ENCODE assay signal across 26 mouse cellular contexts in the genomic region with DNA sequence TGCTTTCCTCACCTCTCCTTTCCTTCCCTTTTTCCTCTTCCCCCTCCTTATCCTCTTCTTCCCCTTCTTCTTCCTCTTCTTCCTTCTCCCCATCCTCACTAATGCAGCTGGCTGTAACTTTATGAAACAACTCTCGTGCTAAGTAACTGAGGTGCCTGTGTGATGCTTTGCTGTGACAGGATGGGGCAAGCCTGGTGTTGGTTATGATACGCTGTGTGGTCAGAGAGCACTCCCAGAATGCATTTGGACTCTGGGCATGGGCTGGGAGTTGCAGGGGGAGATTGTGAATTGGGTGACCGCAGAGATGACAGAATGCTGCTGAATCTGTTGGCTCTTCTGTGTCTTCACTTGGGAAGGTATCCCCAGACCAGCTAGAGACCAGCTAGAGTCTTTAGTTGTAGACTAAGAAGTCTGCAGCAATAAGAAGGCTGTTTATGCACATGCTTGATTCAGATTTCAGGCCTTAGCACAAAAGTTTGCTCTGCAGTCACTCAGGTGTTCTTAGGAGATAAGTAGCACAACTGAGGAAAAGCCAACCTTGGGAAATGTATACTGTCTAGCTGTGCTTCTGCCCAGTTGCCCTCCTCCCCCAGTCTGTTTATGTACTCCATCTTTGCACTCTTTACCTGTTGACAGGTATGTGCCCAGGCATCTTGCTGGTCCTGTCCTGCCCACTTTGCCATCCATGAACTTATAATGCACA. TPM values are rescaled to one million over a fixed set of nuclear protein-coding genes. Genes with fewer than 3 reads are reported as not detected.
DNase-seq lines count a peak whose midpoint lies in the region; ATAC-seq and TF ChIP-seq lines count a peak whose summit lies in the region.
"Had no signal": no experiment of that assay in that cellular context is flagged by ENCODE, and none has a peak within 500 bp of the region (broad histone marks: within the 10 kb centered on the region; RNA-seq: fewer than 3 reads in every experiment).

No protein-coding gene starts in this region.

- no peak overlapping the region for H3K4me3 ChIP-seq in heart, embryonic 11.5 days (ENCODE audit: low read depth, low read length)
- no peak overlapping the region for H3K4me3 ChIP-seq in liver, embryonic 11.5 days (ENCODE audit: low read depth, low read length)
- H3K4me3 ChIP-seq in megakaryocyte, embryonic 14.5 days (replicated peaks): peak overlapping the region; percentile 85
- no peak overlapping the region for H3K4me3 ChIP-seq in intestine, postnatal 0 days (ENCODE audit: low read depth, low read length)
- H3K4me3 ChIP-seq in forebrain, embryonic 11.5 days (ENCODE audit: low read depth, low read length): no peak overlapping the region
- H3K4me3 ChIP-seq: heart, embryonic 15.5 days; lung, embryonic 15.5 days; neural tube, embryonic 15.5 days had no signal

- WGBS in heart, embryonic 11.5 days (ENCODE audit: insufficient replicate concordance): 83% methylated on average over 3 of the region's 3 CpGs
- 45% methylated on average over 3 of the region's 3 CpGs for WGBS in liver, embryonic 11.5 days
- 89% methylated on average over 3 of the region's 3 CpGs for WGBS in intestine, postnatal 0 days
- WGBS in forebrain, embryonic 11.5 days: 87% methylated on average over 3 of the region's 3 CpGs

- no peak overlapping the region for H3K27ac ChIP-seq in heart, embryonic 11.5 days (ENCODE audit: low read depth, low read length)
- H3K27ac ChIP-seq in liver, embryonic 11.5 days (ENCODE audit: low read depth, low read length): no peak overlapping the region; the same call in 1 of the 2 replicates
- H3K27ac ChIP-seq in intestine, postnatal 0 days (ENCODE audit: low read depth, low read length): no peak overlapping the region
- H3K27ac ChIP-seq in forebrain, embryonic 11.5 days (ENCODE audit: low read depth, low read length): no peak overlapping the region
- H3K27ac ChIP-seq: heart, embryonic 15.5 days; hindbrain, embryonic 14.5 days; kidney, postnatal 0 days; lung, embryonic 15.5 days; neural tube, embryonic 15.5 days had no signal

- no peak for TF ChIP-seq CTCF in intestine, postnatal 0 days (IDR thresholded peaks at IDR 0.05; ENCODE audit: low read depth)

- H3K27me3 ChIP-seq in heart, embryonic 11.5 days (ENCODE audit: control insufficient read depth, insufficient read depth, low read length): no peaks in the 10 kb centered on the region
- no peaks in the 10 kb centered on the region for H3K27me3 ChIP-seq in liver, embryonic 11.5 days (replicated peaks; ENCODE audit: control insufficient read depth, insufficient read depth, low read length)
- no peaks in the 10 kb centered on the region for H3K27me3 ChIP-seq in megakaryocyte, embryonic 14.5 days (replicated peaks)
- H3K27me3 ChIP-seq in intestine, postnatal 0 days (replicated peaks; ENCODE audit: control insufficient read depth, insufficient read depth, low read length): no peaks in the 10 kb centered on the region
- H3K27me3 ChIP-seq in forebrain, embryonic 11.5 days (ENCODE audit: control insufficient read depth, insufficient read depth, low read length): no peaks in the 10 kb centered on the region
- H3K27me3 ChIP-seq: heart, embryonic 15.5 days; lung, embryonic 15.5 days; neural tube, embryonic 15.5 days had no signal

- no peaks in the 10 kb centered on the region; the same call in 1 of the 2 replicates for H3K9me3 ChIP-seq in heart, embryonic 11.5 days (replicated peaks; ENCODE audit: control insufficient read depth, low read length)
- H3K9me3 ChIP-seq in liver, embryonic 11.5 days (ENCODE audit: control insufficient read depth, low read length): no peaks in the 10 kb centered on the region
- peaks cover 28% of the 10 kb centered on the region for H3K9me3 ChIP-seq in megakaryocyte, embryonic 14.5 days
- H3K9me3 ChIP-seq in intestine, postnatal 0 days (ENCODE audit: control insufficient read depth): no peaks in the 10 kb centered on the region
- H3K9me3 ChIP-seq in forebrain, embryonic 11.5 days (ENCODE audit: control insufficient read depth, low read length): no peaks in the 10 kb centered on the region
- H3K9me3 ChIP-seq: heart, embryonic 15.5 days; lung, embryonic 15.5 days; neural tube, embryonic 15.5 days had no signal

- peaks cover 3% of the 10 kb centered on the region; the same call in 1 of the 2 replicates for H3K4me1 ChIP-seq in heart, embryonic 11.5 days (ENCODE audit: control insufficient read depth, insufficient read depth, low read length)
- peaks cover 10% of the 10 kb centered on the region for H3K4me1 ChIP-seq in liver, embryonic 11.5 days (replicated peaks; ENCODE audit: control insufficient read depth, insufficient read depth, low read length)
- peaks cover 81% of the 10 kb centered on the region for H3K4me1 ChIP-seq in megakaryocyte, embryonic 14.5 days
- H3K4me1 ChIP-seq in intestine, postnatal 0 days (replicated peaks; ENCODE audit: control insufficient read depth, insufficient read depth, low read length): no peaks in the 10 kb centered on the region
- no peaks in the 10 kb centered on the region for H3K4me1 ChIP-seq in forebrain, embryonic 11.5 days (replicated peaks; ENCODE audit: control insufficient read depth, insufficient read depth, low read length)
- H3K4me1 ChIP-seq: heart, embryonic 15.5 days; lung, embryonic 15.5 days; neural tube, embryonic 15.5 days had no signal

- ATAC-seq in heart, embryonic 11.5 days (replicated peaks; ENCODE audit: insufficient number of reproducible peaks, low FRiP score, low TSS enrichment): 0 out of 2 replicates have a peak, but pooled peaks have one; percentile 35
- peak; percentile 72 for ATAC-seq in liver, embryonic 11.5 days (replicated peaks; ENCODE audit: low FRiP score)
- no peak for ATAC-seq in intestine, postnatal 0 days
- no peak for ATAC-seq in forebrain, embryonic 11.5 days (replicated peaks; ENCODE audit: low FRiP score)
- ATAC-seq: activated CD4-positive, CD25-positive, alpha-beta regulatory T cell, adult 4 months; forebrain, embryonic 16.5 days; inflammation-experienced regulatory T-cells, adult 6 months had no signal

- H3K36me3 ChIP-seq in heart, embryonic 11.5 days (ENCODE audit: control insufficient read depth, insufficient read depth, low read length): no peaks in the 10 kb centered on the region
- no peaks in the 10 kb centered on the region for H3K36me3 ChIP-seq in liver, embryonic 11.5 days (ENCODE audit: control insufficient read depth, insufficient read depth, low read length)
- peaks cover 45% of the 10 kb centered on the region for H3K36me3 ChIP-seq in megakaryocyte, embryonic 14.5 days (replicated peaks; ENCODE audit: low read length)
- no peaks in the 10 kb centered on the region for H3K36me3 ChIP-seq in intestine, postnatal 0 days (ENCODE audit: control insufficient read depth, insufficient read depth)
- H3K36me3 ChIP-seq in forebrain, embryonic 11.5 days (ENCODE audit: control insufficient read depth, insufficient read depth, low read length): no peaks in the 10 kb centered on the region
- H3K36me3 ChIP-seq: heart, embryonic 15.5 days; lung, embryonic 15.5 days; neural tube, embryonic 15.5 days had no signal

- DNase-seq in heart, adult 9 months (ENCODE audit: low spot score in 2 of 2): no peak
- peak; percentile 81 for DNase-seq in MEL-GATA-1-ER (ENCODE audit: extremely low read depth, low read depth)
- DNase-seq in liver, embryonic 11.5 days (ENCODE audit: low spot score): no peak
- DNase-seq in gastrocnemius, postnatal 10 days: no peak
- DNase-seq in forebrain, embryonic 11.5 days (ENCODE audit: low spot score): no peak
- DNase-seq: adrenal gland, adult 8-10 months; cerebellum, adult 2 months; cerebellum, postnatal 25 days; embryo, embryonic 11 days; heart, postnatal 36 days; kidney, adult 2 months; layer of hippocampus, adult 9-11 months; lung, postnatal 36 days; thymus, postnatal 14 days had no signal

- no peak overlapping the region for H3K9ac ChIP-seq in heart, embryonic 11.5 days (ENCODE audit: low read depth, low read length)
- no peak overlapping the region for H3K9ac ChIP-seq in liver, embryonic 11.5 days (ENCODE audit: low read depth, low read length)
- H3K9ac ChIP-seq in intestine, postnatal 0 days (ENCODE audit: low read depth, low read length): no peak overlapping the region
- H3K9ac ChIP-seq in forebrain, embryonic 11.5 days (ENCODE audit: low read length): no peak overlapping the region
- H3K9ac ChIP-seq: heart, embryonic 15.5 days; hindbrain, embryonic 14.5 days; lung, embryonic 15.5 days; neural tube, embryonic 15.5 days had no signal

- H3K4me2 ChIP-seq in heart, embryonic 11.5 days: no peak overlapping the region
- H3K4me2 ChIP-seq in liver, embryonic 11.5 days: peak overlapping the region; percentile 7; the same call in 1 of the 2 replicates
- H3K4me2 ChIP-seq in intestine, postnatal 0 days (replicated peaks; ENCODE audit: low read depth): no peak overlapping the region
- no peak overlapping the region for H3K4me2 ChIP-seq in forebrain, embryonic 11.5 days (ENCODE audit: low read depth, low read length, severe bottlenecking)
- H3K4me2 ChIP-seq: heart, embryonic 15.5 days; hindbrain, embryonic 14.5 days; lung, embryonic 15.5 days; midbrain, embryonic 11.5 days; neural tube, embryonic 15.5 days had no signal

RNA-seq across cellular contexts. Expression of a gene that starts 37.6 kb away (rescaled TPM):
- 12.1 and 15.7 TPM in 2 replicates for polyA plus RNA-seq in heart, embryonic 11.5 days (2014; fragmentation: Nextera tagmentation; extraction: Ambion mirVana)
- 24.2 and 26.5 TPM in 2 replicates for polyA plus RNA-seq in liver, embryonic 11.5 days (2014; fragmentation: Nextera tagmentation; extraction: Ambion mirVana)
- polyA plus RNA-seq in megakaryocyte, embryonic 14.5 days (2012; ENCODE audit: insufficient read depth, low replicate concordance): 11.3 and 19.6 TPM in 2 replicates
- 21.3 and 25.4 TPM in 2 replicates for polyA plus RNA-seq in intestine, postnatal 0 days (2015; fragmentation: Nextera tagmentation; extraction: Ambion mirVana)
- 10 to 100 TPM; 17.9 to 19.6 TPM for total RNA-seq in gastrocnemius, postnatal 10 days (2021)
- 28.3 and 33.2 TPM in 2 replicates for polyA plus RNA-seq in forebrain, embryonic 11.5 days (2014; fragmentation: Nextera tagmentation; extraction: Ambion mirVana)

RNA-seq across cellular contexts. Expression of a gene that starts 51.8 kb away (rescaled TPM):
- polyA plus RNA-seq in heart, embryonic 11.5 days (2014; fragmentation: Nextera tagmentation; extraction: Ambion mirVana): 39.1 and 45.7 TPM in 2 replicates
- polyA plus RNA-seq in liver, embryonic 11.5 days (2014; fragmentation: Nextera tagmentation; extraction: Ambion mirVana): 20.4 and 25.4 TPM in 2 replicates
- 3.2 and 15.8 TPM in 2 replicates for polyA plus RNA-seq in megakaryocyte, embryonic 14.5 days (2012; ENCODE audit: insufficient read depth, low replicate concordance)
- 16.5 and 16.7 TPM in 2 replicates for polyA plus RNA-seq in intestine, postnatal 0 days (2015; fragmentation: Nextera tagmentation; extraction: Ambion mirVana)
- total RNA-seq in gastrocnemius, postnatal 10 days (2021): 10 to 100 TPM; 61.6 to 64.2 TPM
- 28.6 and 28.8 TPM in 2 replicates for polyA plus RNA-seq in forebrain, embryonic 11.5 days (2014; fragmentation: Nextera tagmentation; extraction: Ambion mirVana)

Comparison
In these comparisons a context has a peak if more than half of its experiments do, and no peak if none do; other contexts are left out.
1. ATAC-seq: peak in heart, embryonic 11.5 days (single experiment) and liver, embryonic 11.5 days (single experiment); none in intestine, postnatal 0 days (single experiment) and forebrain, embryonic 11.5 days (single experiment).